Mouse (Mus musculus) forebrain, embryonic 13.5 days (tissue): ENCODE results near the gene Dlg2. TPM values are rescaled to one million over a fixed set of nuclear protein-coding genes. Genes with fewer than 3 reads are reported as not detected.

ENCODE experiments used
- ATAC-seq: fragments of 200-750 bp; cut with Nextera tagmentation; 2 replicates; pipeline ENCODE4 v1.8.0; 2017
- H3K27ac ChIP-seq: fragments of 300-500 bp; sonication (generic); 2 replicates; pipeline ENCODE4 v1.5.1; 2015; ENCODE audit warnings: inconsistent platforms, mild to moderate bottlenecking, moderate library complexity
- H3K27me3 ChIP-seq: fragments of 300-500 bp; sonication (generic); 2 replicates; pipeline ENCODE4 v1.6.1; 2015; ENCODE audit warnings: mild to moderate bottlenecking, inconsistent platforms
- H3K36me3 ChIP-seq: fragments of 300-500 bp; sonication (generic); 2 replicates; pipeline ENCODE4 v1.6.1; 2015; ENCODE audit warnings: mild to moderate bottlenecking, inconsistent platforms; ENCODE audit not compliant: poor library complexity, severe bottlenecking
- H3K4me1 ChIP-seq: fragments of 300-500 bp; sonication (generic); 2 replicates; pipeline ENCODE4 v1.6.1; 2015; ENCODE audit warnings: inconsistent platforms
- H3K4me2 ChIP-seq: fragments of 300-500 bp; sonication (generic); 2 replicates; pipeline ENCODE4 v1.6.1; 2015; ENCODE audit warnings: inconsistent platforms, mild to moderate bottlenecking, moderate library complexity
- H3K4me3 ChIP-seq: fragments of 300-500 bp; sonication (generic); 2 replicates; pipeline ENCODE4 v1.5.1; 2015; ENCODE audit warnings: mild to moderate bottlenecking, inconsistent platforms
- H3K9ac ChIP-seq: fragments of 300-500 bp; sonication (generic); 2 replicates; pipeline ENCODE4 v1.6.1; 2015; ENCODE audit warnings: mild to moderate bottlenecking, inconsistent platforms
- H3K9me3 ChIP-seq: fragments of 300-500 bp; sonication (generic); replicated peaks from 2 replicates; pipeline ENCODE4 v1.6.1; 2016; ENCODE audit warnings: inconsistent platforms
- WGBS: fragments of 180-500 bp; shearing (Covaris S2); methylation state at CpG from one replicate; pipeline ENCODE4 v1.1.7; 2015; 5-methylcytosine and 5-hydroxymethylcytosine counted together
- polyA plus RNA-seq: library from polyadenylated mRNA; unstranded; fragments of >200 nt; fragmentation: Nextera tagmentation; extraction: Ambion mirVana; gene quantifications from 2 replicates; pipeline ENCODE4 v1.2.1, GENCODE M21; 2015

Dlg2 gene
- polyA plus RNA-seq, 1 experiment from 2014 or later = 10.1 TPM

DNA sequence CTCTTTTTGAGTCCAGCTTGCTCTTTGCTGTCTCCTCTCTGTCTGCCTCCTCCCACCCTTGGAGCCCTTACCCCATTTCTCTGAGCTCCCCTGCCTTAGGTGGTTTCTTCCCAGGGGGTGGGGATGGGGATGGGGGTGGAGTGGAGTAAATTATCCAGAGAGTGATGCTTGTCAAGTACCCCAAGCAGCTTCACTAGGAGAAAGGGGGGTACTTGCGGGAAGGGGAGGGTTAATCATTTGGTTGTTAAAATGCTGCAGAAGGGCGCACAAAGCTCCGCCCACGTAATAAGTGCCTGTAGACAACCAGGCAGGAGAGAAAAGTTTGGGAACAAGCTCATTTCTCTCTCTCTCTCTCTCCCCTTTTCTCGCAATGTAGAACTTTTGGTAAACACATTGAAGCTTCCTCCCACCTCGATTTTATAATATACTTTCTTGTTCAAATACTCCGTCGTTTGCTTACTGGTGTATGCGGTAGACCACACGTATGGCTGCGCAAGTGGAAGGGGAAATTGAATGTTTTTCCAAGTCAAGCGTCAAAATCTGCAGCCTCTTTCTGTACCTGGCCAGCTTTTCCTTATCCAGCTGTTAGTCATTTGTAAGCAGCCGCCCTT lies 410.0 kb downstream of the Dlg2 start:
- H3K27ac ChIP-seq = peak overlapping the region; percentile 80; the same call in 1 of the 2 replicates
- WGBS = under 1% methylated on average over 13 of the region's 13 CpGs

DNA sequence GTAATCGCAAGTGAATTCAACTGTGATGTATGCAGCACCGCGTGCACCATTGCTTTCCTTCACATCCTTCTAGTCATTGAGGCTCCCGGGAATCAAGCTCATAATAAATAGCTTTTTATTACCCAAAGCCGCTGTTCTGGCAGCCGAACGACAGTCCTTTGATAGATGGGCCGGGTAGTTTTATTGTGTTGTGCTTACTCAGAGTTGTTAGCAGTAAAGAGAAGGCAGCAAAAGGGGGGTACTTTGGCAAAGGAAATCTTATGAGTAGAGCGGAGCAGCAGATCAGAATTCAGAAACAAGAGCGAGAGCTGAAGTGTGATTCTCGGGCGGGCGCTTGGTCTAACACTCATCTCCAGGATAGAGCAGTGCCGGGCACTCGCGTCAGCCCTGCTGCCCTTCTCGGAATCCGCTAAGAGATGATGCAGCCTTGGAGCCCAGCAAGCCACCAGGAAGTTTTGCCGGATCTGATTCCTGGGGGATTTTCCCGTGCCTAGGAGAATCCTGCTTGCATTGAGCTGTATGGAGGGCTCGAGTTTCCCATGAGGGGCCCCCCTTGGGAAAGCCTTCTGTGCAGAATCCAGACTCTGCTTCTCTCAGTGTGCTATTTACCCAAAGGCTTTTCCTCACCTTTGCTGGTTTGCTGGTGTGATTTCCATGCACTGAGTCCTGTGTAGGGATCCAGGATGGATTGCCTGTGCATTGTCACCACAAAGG lies 410.7 kb downstream of the Dlg2 start:
- Histone ChIP-seq H3K4me2 (peak overlapping the region; percentile 79), H3K4me1 (peaks cover 10% of the 10 kb centered on the region), H3K4me3 (peak overlapping the region; percentile 46), H3K9me3 (no peaks in the 10 kb centered on the region), H3K27me3 (no peaks in the 10 kb centered on the region), H3K27ac (peak overlapping the region; percentile 80), H3K9ac (peak overlapping the region; percentile 70), H3K36me3 (no peaks in the 10 kb centered on the region)
- under 1% methylated on average over 21 of the region's 21 CpGs for WGBS
- ATAC-seq = peak; percentile 79

More for the DNA sequence above, 410.0 kb downstream of the Dlg2 start:
- Histone ChIP-seq H3K27me3 (no peaks in the 10 kb centered on the region), H3K4me1 (peaks cover 10% of the 10 kb centered on the region), H3K9me3 (no peaks in the 10 kb centered on the region), H3K4me3 (peak overlapping the region; percentile 46), H3K4me2 (peak overlapping the region; percentile 79), H3K36me3 (no peaks in the 10 kb centered on the region), H3K9ac (peak overlapping the region; percentile 70)
- peak; percentile 71 for ATAC-seq

DNA sequence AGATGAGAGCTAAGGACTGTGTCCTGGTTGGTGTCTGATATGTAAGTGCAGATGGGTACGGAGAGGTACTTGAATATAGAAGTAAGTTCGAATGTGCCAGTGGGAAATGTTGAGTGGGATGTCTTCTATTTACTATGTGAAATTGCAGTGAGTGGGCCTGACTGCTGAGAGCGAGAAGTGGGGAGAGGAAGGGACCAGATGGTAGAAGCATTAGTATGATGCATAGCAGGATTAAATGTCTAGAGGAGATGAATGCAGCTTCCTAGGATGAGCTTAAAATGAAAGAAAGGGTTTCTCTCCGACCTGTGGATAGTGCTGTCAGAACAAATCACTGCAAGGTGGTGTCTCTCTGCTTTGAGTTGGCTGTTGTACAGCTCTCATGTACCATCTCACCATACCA lies 451.0 kb downstream of the Dlg2 start:
- no peaks in the 10 kb centered on the region for H3K4me1 ChIP-seq
- H3K9me3 ChIP-seq = no peaks in the 10 kb centered on the region
- ATAC-seq = no peak
- H3K9ac ChIP-seq = no peak overlapping the region
- H3K4me2 ChIP-seq = no peak overlapping the region
- no peak overlapping the region for H3K27ac ChIP-seq
- no peaks in the 10 kb centered on the region for H3K36me3 ChIP-seq
- no peak overlapping the region for H3K4me3 ChIP-seq
- H3K27me3 ChIP-seq = no peaks in the 10 kb centered on the region
- 84% methylated on average over 4 of the region's 4 CpGs for WGBS

DNA sequence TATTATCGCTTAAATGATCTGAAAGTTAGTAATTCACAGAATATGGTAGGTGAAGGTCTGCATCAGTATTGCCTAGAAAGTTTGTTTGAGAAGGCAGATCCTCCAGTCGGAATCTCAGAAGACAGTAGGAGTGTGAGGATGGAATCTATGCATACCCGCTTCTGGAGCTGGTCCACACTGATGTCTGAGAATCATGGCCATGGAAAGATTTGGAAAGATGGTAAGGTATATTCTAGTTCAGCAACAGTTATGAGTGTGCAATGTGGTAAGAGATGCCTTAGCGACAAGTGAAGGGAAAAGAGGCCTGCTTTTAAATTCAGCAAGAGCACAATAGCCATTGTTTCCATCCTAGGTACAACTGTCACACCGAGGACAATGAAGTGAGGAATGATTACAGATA lies 464.3 kb downstream of the Dlg2 start:
- 87% methylated on average over 5 of the region's 5 CpGs for WGBS
- Histone ChIP-seq H3K36me3 (no peaks in the 10 kb centered on the region), H3K4me3 (no peak overlapping the region), H3K9ac (no peak overlapping the region), H3K9me3 (no peaks in the 10 kb centered on the region), H3K4me1 (no peaks in the 10 kb centered on the region), H3K27me3 (no peaks in the 10 kb centered on the region), H3K4me2 (no peak overlapping the region), H3K27ac (no peak overlapping the region)
- ATAC-seq = no peak

DNA sequence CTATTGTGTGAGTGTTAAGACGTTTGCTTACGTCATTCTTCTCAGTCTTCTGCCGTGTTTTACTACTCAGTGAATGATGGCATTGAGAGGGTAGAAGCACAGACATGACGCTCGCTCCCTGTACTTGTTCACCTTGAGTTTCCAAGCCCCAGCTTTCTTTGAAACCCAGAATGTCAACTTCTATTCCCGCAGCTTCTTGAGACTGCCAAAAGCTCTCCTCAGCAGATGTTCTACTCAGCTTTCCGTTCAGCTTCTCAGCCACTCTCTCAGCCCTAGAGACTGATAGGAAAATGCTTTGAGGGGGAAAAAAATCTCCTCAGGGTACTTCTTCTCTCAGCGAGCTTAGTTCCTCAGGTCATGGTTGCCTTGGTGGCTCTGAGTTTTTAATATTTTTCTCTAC lies 470.6 kb downstream of the Dlg2 start:
- H3K27ac ChIP-seq = no peak overlapping the region
- 83% methylated on average over 8 of the region's 8 CpGs for WGBS
- no peak overlapping the region for H3K4me3 ChIP-seq
- no peaks in the 10 kb centered on the region for H3K9me3 ChIP-seq
- H3K9ac ChIP-seq = no peak overlapping the region
- no peaks in the 10 kb centered on the region for H3K4me1 ChIP-seq
- H3K4me2 ChIP-seq = no peak overlapping the region
- no peaks in the 10 kb centered on the region for H3K27me3 ChIP-seq
- H3K36me3 ChIP-seq = no peaks in the 10 kb centered on the region
- no peak for ATAC-seq

DNA sequence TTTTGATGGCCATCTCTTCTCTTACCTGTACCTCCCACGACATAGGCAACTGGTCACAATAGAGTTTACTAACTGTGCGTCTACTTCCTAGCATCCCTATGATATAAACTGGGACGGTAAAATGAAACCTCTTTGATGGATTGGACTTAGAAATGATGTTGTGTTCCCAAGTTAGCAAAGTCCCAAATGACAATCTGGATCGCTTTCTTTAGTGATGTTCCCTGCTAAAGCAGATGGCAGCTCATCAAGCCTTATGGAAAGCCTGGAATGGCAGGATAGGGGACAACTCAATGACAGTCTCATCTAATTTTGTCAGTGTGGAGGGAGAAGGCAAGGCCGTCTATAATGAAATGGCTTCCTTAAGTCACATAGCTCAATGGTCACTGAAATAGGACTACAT lies 472.7 kb downstream of the Dlg2 start:
- H3K27me3 ChIP-seq = no peaks in the 10 kb centered on the region
- WGBS = 95% methylated on average over 5 of the region's 5 CpGs
- H3K36me3 ChIP-seq = no peaks in the 10 kb centered on the region
- no peak overlapping the region for H3K27ac ChIP-seq
- H3K9me3 ChIP-seq = no peaks in the 10 kb centered on the region
- no peak overlapping the region for H3K9ac ChIP-seq
- ATAC-seq = no peak
- no peaks in the 10 kb centered on the region for H3K4me1 ChIP-seq
- no peak overlapping the region for H3K4me2 ChIP-seq
- H3K4me3 ChIP-seq = no peak overlapping the region

DNA sequence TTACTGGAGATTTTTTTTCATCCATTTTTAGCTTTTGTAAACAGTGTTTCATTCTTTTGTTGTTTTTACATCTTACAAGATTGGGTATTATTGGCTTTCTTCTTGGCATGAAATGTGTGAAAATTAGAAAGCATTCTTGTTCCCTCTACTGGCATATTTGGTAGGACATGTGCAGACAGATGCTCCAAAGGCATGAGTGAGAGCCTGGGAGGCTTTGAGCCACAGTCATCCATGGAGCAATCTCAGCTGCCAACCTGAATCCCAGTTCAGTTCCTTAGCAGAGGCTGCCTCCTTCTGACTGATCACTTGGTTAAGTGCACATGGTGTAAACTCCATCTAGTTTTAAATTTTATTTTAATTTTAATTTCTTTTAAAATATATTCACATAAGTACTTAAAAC lies 500.8 kb downstream of the Dlg2 start:
- no peaks in the 10 kb centered on the region for H3K36me3 ChIP-seq
- no peaks in the 10 kb centered on the region for H3K9me3 ChIP-seq
- H3K4me2 ChIP-seq = no peak overlapping the region
- ATAC-seq = no peak
- no peaks in the 10 kb centered on the region for H3K4me1 ChIP-seq
- no peak overlapping the region for H3K27ac ChIP-seq
- no peaks in the 10 kb centered on the region for H3K27me3 ChIP-seq
- H3K4me3 ChIP-seq = no peak overlapping the region
- no peak overlapping the region for H3K9ac ChIP-seq

DNA sequence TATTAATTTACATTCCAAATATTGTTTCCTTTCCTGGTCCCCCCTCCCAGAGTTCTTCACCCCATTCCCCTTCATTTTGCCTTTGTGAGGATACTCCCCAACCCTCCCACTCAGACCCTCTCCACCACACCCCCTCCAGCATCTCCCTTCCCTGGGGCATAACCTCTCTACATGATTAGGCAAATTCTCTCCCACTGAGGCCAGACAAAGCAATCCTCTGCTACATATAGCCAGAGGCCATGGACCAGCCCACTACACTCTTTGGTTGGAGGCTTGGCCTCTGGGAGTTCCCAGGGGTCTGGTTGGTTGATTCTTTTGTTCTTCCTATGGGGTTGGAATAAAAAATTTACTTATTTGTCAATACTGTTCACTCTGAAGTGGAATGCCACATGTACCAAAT lies 505.6 kb downstream of the Dlg2 start:
- no peak overlapping the region for H3K4me3 ChIP-seq
- H3K4me1 ChIP-seq = no peaks in the 10 kb centered on the region
- no peak overlapping the region for H3K9ac ChIP-seq
- H3K27ac ChIP-seq = no peak overlapping the region
- H3K36me3 ChIP-seq = no peaks in the 10 kb centered on the region
- no peaks in the 10 kb centered on the region for H3K27me3 ChIP-seq
- no peaks in the 10 kb centered on the region for H3K9me3 ChIP-seq
- no peak for ATAC-seq
- H3K4me2 ChIP-seq = no peak overlapping the region

DNA sequence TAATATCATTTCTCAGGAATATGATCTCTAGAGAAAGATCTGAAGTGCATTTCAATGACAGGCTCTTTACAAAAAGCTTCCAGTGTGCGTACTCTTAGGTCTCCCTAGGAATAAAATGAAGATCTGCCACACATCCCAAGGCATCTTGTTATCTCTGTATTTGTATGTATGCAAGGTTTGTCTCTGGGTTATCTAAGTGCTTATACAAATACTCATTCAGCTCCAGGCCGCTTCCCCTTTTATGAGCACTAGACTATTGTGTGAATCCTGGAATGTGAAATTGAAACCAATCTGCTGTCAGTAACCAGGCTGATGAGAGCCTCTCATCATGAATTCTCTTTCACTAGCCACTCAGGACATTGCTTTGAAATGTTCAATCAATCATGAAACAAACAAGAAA lies 534.2 kb downstream of the Dlg2 start:
- no peaks in the 10 kb centered on the region for H3K9me3 ChIP-seq
- no peak for ATAC-seq
- H3K36me3 ChIP-seq = no peaks in the 10 kb centered on the region
- WGBS = 73% methylated on average over 2 of the region's 2 CpGs
- no peaks in the 10 kb centered on the region for H3K27me3 ChIP-seq
- no peak overlapping the region for H3K9ac ChIP-seq
- no peak overlapping the region for H3K4me3 ChIP-seq
- no peak overlapping the region for H3K27ac ChIP-seq
- no peak overlapping the region for H3K4me2 ChIP-seq
- no peaks in the 10 kb centered on the region for H3K4me1 ChIP-seq

DNA sequence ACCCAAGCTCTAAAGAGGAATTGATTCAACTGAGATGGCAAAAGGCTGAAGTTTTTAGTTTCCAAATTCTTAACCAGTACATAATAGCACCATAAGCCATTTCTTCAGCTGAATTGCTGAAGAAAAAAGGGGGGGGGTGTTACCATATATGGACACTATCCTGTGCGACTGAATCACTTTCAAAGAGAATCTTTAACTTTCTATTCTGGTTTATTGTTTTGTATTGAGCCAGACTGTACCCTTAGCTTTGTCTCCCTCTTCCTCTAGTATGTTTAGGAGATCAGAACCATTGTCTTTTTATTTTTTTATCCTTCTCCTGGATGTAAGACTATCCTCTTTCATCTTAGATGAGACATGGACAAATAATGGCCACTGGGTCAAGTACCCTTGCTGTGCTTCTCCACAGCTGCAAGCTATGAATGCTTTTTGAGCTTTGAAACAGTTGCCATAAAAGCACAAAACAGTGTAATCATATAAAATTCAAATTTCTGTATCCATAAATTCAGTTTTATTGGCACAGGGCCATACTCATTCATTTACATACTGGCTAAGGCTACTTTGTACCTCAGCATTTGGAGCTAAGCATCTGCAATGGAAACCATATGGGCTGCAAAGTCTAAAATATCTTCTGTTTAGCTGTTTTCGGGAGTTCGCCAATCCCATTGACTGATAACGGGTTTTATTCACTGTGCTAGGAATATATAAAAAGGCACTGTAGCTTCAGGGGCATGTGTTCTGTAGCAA lies 568.7 kb downstream of the Dlg2 start:
- Histone ChIP-seq H3K27ac (no peak overlapping the region), H3K9me3 (no peaks in the 10 kb centered on the region), H3K27me3 (no peaks in the 10 kb centered on the region), H3K4me1 (no peaks in the 10 kb centered on the region), H3K36me3 (no peaks in the 10 kb centered on the region), H3K4me2 (no peak overlapping the region), H3K9ac (no peak overlapping the region), H3K4me3 (no peak overlapping the region)
- peak; percentile 85; the same call in 1 of the 2 replicates for ATAC-seq
- 81% methylated on average over 4 of the region's 4 CpGs for WGBS

DNA sequence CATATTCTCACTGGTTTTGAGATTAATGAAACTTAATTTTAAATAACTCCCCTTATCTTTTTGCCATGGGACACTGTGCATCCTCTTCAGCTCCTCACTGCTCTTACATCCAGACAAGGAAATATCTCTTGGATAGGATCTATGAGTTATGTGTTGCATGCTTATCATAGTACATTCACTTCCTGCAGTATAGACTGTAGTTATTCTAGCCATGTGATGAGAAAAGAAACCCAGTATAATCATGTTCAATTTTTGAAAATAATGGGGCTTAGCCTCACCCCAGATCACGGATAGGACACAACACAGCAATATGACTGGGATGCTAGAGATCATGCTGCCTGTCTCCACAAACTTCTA lies 569.2 kb downstream of the Dlg2 start:
- Histone ChIP-seq H3K4me2 (no peak overlapping the region), H3K36me3 (no peaks in the 10 kb centered on the region), H3K9ac (no peak overlapping the region), H3K27ac (no peak overlapping the region), H3K4me1 (no peaks in the 10 kb centered on the region), H3K27me3 (no peaks in the 10 kb centered on the region), H3K4me3 (no peak overlapping the region), H3K9me3 (no peaks in the 10 kb centered on the region)
- peak; percentile 43; the same call in 1 of the 2 replicates for ATAC-seq
- 93% methylated on average over 1 of the region's 1 CpGs for WGBS

DNA sequence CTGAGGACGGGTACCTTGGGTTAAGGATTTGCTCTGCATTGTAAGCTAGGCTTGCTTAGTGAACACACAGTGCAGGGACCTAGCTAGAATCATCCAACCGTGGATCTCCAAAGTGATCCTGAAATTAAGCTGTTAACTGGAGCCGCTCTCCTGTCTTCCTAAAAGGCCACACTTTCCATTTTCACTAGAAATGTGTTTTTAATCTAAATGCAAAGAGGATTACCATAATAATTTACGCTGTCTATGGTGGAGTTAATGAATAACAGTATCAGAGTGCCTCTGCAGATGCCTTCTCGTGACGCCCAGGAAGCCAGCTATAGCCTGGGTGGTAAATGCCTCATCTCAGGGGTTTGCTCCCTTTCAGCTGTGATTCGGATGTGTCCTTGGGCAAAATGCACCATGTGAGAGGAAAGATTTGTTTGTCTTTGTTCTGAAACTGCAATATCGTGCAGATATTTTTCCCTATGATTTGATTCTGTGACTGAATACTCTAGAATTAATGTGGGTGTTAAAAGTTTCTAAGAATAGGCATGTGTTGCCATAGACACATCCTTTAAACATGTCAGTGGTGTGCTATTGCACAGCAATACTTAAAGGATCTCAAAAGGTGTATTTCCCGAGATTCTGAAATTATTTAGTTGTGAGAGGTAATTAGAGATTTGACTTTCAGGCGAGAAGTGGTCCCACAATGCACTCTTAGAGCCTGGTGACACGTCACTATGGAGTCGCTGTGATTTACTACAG lies 587.0 kb downstream of the Dlg2 start:
- no peaks in the 10 kb centered on the region for H3K27me3 ChIP-seq
- H3K4me2 ChIP-seq = no peak overlapping the region
- H3K4me3 ChIP-seq = no peak overlapping the region
- H3K36me3 ChIP-seq = no peaks in the 10 kb centered on the region
- 0 out of 2 replicates have a peak, but pooled peaks have one; percentile 45 for ATAC-seq
- no peaks in the 10 kb centered on the region for H3K4me1 ChIP-seq
- 52% methylated on average over 12 of the region's 12 CpGs for whole genome bisulfite sequencing
- no peaks in the 10 kb centered on the region for H3K9me3 ChIP-seq
- no peak overlapping the region for H3K27ac ChIP-seq
- H3K9ac ChIP-seq = no peak overlapping the region
